Mouse (Mus musculus) G1E-ER4 (cell line): ENCODE results near the gene Prtg. TPM values are rescaled to one million over a fixed set of nuclear protein-coding genes. Genes with fewer than 3 reads are reported as not detected.

Source experiments
- GATA1 ChIP-seq: IDR thresholded peaks from one replicate; pipeline ENCODE4 v1.8.0; 2012; ENCODE audit warnings: low read length, inconsistent platforms
- polyA plus RNA-seq: library from polyadenylated mRNA; stranded (reverse); fragments of >175 nt; gene quantifications from 2 replicates; pipeline ENCODE4 v1.2.3, GENCODE M21; 2012

Gene Prtg
- polyA plus RNA-seq, 1 experiment = 0.24 TPM

DNA sequence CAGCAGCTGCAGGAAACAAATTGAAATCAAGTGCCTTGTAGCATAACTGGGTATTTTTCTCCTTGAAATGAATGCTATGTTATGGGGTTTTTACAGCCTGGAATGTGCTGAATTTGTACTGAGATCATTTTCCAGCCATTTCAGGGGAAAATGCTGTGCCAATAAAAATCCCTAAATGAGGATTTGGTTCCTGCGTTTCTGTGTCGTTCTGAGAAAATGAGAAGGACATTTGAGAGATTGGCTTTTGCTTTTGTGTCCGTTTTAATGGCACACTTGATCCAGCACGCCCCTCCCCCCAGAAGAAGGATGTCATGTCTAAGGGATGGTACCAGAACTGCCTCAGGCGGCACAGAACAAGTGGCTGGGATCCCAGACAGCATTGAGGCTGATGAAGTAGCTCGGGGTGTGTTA, 100.0 kb downstream of the Prtg start:
- no peak for TF ChIP-seq GATA1

DNA sequence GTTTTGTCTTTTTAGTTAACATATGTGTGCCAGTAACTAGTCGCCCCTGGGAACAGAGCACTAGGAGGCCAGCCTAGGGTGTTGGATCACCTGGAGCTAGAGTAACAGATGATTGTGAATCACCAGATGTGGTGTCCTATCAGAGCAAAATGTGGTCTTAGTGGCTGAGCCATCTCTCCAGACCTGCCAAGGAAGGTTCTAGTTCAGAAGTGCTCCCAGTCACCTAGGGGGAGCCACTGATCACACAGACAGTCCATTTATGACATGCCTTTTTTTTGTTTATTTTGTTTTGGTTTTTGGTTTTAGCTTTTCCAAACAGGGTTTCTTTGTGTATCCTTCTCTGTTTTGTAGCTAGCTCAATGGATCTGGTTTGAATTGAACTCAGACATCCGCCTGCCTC, 104.7 kb downstream of the Prtg start:
- TF ChIP-seq GATA1 = no peak

DNA sequence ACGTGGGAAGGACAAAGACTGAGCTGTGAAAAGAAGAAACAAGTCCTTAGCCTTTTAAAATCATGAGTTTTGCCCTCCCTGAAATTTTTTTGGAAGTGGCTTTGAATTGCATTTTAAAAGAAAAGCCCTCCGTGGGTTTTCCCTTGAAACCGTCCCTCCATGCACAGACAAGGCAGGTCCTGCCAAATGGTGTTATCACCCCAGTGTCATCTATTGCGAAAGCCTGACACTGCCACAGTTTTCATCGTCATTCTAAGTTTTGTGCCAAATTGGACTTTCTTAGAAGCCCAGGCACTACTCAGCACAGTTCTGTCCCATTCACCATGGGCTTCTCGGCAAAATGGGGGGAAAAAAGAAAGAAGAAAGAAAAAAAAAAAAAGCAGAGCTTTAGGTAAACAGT, 106.9 kb downstream of the Prtg start:
- no peak for TF ChIP-seq GATA1

DNA sequence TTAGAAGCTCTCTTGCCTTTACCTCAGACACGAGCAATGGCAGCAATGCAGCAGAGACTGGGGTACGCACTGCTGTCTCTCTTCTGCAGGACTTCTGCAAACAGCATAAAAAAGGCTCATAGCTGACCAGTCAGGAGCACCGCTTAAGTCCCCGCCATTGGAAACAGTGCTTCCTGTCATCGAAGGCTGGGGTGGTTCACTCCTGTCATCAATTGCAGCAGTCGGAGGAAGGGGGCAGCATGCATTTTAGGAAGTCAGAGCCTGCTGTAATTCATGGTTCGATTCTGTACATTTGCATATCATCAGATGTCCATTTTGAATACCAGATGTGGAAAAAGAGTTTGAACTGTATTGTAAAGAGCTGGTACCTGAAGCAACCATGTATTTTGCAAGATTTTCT, 109.1 kb downstream of the Prtg start:
- no peak for TF ChIP-seq GATA1

DNA sequence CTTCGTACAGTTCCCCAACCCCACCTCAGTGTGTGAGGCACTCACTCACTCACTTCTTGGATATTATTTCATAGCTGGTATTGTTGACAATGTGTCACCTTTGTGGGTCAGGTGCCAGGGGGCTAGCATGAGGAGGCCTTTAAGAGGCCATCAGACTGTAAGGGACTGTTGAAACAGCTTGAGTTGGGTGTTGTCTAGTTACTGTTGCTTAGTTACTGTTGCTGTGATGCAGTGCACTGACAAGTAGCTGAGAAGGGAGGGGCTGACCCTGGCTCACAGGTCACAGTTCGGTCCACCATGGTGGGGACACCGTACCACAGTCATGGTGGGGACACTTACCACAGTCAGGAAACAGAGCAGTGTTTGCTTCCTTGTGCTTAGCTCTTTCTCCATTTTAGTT, 116.4 kb downstream of the Prtg start:
- TF ChIP-seq GATA1 = no peak

DNA sequence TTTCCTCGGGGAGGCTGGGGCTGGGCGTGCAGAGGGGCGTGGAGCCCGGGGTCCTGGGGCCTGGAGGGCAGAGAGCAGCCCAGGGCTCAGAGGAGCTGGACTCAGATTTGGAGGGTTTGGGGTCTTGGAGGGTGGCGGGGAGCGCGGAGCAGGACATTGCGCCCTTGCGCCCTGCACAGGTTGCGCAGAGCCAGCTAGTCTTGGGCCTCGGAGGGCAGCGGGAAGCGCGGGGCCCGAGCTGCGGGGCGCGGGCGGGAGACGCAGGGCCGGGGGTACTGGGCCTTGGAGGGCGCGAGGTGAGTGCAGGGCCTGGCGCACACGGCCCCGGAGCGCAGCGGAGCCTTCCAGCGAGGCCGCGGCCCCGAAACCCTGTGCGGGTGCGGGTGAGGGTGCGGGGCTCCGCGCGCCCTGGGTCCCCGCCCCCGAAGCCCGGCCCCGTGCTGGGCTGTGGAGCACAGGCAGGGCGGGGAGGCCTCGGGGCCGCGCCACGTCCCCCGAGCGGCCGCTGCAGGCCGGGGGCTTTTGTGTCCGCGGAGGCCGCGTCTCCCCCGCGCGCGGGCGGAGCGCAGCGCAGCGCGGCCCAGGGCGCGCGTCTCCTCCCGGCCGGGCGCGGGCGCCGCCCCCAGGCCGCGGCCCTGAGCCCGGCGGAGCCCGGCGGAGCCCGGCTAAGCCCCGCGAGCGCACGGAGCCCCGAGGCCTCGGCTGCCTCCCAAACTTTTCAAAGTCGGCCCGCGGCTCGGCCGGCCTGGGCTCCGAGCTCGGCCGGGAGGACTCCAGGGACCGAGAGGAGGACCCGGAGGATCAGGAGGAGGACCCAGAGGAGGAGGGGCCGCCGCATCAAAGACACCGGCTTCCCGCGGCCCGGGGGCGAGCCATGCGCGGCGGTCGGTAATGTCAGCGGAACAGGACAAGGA, 118.6 kb downstream of the Prtg start, which contains the start of gene Pygo1:
TSS of gene Pygo1 (plus strand) at position 625 of the 914 bp plus-strand sequence.
- no peak for TF ChIP-seq GATA1

DNA sequence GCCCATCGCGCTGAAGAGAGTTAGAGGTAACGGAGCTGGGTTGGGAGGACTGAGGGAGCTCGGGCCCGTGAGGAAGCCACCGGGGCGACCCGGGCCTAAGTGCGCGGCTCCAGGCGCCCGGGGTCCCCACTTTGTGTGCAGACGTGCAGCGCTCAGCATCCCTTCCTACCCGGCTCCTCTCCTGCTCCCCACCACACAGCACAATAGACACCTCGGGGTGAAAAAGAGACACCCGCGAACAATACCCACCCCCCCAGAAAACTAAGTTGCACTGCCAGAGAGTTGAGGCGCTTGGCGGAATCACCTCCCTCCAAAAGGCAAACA, 119.2 kb downstream of the Prtg start:
- no peak for TF ChIP-seq GATA1

DNA sequence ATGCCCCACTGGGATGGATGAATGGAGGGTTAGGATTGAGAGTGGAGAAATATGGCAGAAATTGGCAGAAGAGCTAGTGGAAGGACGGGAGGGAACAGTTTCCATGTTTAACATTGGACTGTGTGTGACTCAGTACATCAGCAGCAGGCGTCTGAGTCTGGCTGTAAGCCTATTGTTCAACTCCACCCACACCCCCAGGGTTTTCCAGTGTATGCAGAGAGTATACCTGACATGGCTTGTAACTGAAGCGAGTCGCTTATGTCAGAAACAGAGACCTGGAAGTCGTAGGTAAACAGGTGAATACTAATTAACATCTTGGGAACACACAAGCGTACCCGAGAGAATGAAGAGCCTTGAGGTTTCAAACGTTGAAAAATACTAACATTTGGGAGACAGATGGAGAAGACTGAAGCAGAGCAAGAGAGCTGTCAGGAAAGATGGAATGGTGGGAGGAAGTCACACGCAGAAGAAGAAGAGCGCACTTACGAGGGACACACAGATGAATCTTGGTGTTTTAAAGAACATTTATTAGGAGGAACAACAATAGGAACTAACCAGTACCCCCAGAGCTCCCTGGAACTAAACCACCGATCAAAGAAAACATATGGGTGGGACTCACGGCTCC, 124.6 kb downstream of the Prtg start:
- no peak for TF ChIP-seq GATA1

DNA sequence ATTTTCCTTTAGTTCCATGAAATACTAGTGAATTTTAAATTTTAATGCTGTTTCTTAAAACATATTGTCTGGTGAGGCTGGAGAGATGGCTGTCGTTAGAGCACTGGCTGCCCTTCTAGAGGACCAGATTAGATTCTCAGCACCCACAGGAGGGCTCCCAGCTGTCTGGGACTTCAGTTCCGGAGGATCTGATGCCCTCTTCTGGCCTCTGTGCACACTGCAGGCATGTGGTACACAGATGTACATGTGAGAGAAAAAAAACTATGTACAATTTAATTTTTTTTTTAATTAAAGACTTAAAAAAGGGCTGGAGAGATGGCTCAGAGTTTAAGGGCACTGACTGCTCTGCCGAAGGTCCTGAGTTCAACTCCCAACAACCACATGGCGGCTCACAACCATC, 128.6 kb downstream of the Prtg start:
- no peak for TF ChIP-seq GATA1

DNA sequence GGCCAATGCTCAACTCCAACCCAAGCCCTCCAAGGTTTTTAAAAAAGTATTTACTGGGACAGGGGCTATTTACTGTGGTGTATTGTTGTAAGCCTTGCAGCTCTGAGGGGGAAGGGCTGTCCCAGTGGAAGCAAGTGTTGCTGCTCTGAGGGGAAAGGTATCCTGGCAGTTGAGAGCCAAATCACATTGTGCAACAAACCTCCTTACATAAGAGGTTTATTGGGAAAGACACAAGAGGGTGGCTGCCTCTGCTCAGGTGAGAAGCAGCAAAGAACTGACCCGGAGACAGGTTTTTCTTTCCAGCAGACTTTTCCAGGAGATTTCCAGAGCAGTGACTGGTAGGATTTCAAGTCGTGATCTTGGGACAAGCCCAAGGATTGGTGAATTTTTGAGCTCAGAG, 129.6 kb downstream of the Prtg start:
- TF ChIP-seq GATA1 = no peak

DNA sequence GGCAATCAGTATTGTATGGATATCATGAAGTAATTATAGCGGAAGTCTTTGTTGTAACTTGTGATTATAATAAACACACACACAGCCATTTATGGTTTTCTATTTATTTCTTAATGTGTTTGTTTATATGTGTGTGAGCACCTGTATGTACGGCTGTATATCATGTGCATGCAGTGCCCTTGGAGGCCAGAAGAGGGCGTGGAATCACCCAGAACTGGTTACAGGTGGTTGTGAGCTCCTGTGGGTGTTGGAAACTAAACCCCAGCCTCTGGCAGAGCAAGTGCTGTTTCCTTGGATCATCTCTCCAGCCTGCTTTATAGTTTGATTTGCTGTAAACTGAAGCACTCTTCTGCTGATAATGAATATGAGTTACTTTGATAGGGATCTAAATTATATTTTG, 136.8 kb downstream of the Prtg start:
- TF ChIP-seq GATA1 = no peak

DNA sequence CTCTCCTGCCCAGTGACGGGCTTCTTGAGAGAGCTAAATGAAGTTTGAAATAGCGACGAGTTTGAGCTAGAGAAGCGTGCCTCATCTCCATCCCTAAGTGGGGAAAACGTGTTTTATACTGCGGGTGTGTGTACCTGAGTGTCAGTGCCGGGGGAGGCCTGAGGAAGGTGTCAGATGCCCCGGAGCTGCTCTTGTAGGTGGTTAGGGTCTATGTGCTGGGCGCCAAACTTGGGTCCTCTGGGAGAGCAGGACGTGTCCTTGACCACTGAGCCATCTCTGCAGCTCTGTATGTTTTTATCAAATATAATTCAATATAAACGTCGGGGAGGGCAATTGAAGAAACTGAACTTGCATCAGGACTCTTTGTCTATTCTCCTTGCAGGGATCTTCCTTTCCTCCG, 137.6 kb downstream of the Prtg start:
- TF ChIP-seq GATA1 = no peak

DNA sequence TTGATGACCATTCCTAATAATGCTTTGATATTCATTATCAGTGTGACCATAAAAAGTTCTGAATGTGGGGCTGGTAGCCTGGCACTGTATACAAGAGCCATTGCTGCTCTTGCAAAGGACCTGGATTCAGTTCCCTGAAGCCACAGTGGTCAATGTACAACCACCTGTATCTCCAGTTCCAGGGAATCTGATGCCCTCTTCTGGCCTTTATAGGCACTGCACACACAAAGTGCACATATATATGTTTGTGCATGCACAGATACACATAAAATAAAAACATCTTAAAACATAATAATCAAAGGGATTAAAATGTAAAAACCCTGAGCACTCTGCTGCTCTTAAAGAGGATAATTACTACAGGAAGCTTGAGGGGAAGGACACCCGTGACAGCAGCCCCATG, 140.3 kb downstream of the Prtg start:
- TF ChIP-seq GATA1 = no peak

DNA sequence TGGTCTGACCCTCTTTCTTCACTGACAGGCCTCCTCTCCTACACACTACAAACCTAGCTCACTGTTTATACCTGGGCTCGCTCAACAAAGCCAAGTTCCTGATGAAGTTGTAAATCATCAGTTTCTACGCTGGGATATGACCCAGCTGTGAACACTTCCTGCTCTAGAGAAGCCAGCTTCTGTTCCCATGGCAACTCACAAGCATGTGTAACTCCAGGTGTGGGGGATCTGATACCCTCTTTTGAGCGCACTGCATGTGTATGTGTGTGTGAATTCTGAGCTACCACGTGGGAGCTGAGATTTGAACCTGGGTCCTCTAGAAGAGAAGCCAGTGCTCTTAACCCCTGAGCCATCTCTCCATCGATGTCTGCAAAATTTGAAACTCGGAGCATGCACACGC, 142.9 kb downstream of the Prtg start:
- no peak for TF ChIP-seq GATA1

DNA sequence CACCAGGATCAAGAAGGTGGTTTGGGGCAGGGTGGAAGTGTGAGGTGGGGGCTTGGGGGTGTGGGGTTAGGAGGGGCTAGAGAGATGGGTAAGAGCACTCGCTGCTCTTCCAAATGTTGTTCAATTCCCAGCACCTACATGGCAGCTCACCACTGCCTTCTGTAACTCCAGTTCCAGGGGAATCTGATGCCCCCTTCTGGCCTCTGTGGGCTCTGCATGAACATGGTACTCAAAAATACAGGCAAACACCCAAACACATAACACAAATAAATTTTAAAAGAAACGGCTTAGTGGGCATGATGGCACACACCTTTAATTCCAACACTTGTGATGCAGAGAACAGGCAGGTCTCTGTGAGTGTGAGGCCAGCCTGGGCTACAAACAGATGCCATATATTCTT, 148.1 kb downstream of the Prtg start:
- no peak for TF ChIP-seq GATA1

DNA sequence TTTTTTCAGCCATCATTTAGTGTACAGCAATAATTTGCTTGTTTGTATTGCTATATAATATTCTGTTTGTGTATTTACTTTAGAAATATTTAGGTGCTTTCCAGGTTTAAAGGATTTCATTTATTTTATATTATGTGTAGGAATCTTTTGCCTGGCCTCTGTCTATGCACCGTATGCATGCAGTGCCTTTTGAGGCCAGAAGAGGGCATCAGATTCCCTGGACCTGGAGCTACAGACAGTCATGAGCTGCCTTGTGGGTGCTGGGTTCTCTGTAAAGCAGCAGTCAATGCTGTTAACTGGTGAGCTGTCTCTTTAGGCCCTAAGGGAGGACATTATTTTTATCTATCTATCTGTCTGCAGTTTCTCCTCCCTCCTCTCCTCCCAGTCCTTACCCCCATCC, 148.9 kb downstream of the Prtg start:
- TF ChIP-seq GATA1 = no peak
